Comparison of ENCODE assay signal across 9 mouse cellular contexts in genomic region chr11:101697156-101697861, GRCm38 (mm10). TPM values are rescaled to one million over a fixed set of nuclear protein-coding genes. Genes with fewer than 3 reads are reported as not detected.
DNase-seq lines count a peak whose midpoint lies in the region; ATAC-seq and TF ChIP-seq lines count a peak whose summit lies in the region.
"Had no signal": no experiment of that assay in that cellular context is flagged by ENCODE, and none has a peak within 500 bp of the region (broad histone marks: within the 10 kb centered on the region; RNA-seq: fewer than 3 reads in every experiment).

No protein-coding gene starts in this region.

- no peak for TF ChIP-seq CTCF in kidney, adult 2 months (conservative IDR thresholded peaks at IDR 0.05; ENCODE audit: insufficient read depth, insufficient read length, low read depth, low read length)

- no peak overlapping the region for H3K4me3 ChIP-seq in kidney, embryonic 15.5 days (replicated peaks)
- no peak overlapping the region for H3K4me3 ChIP-seq in kidney, adult 2 months (ENCODE audit: insufficient read depth, low read depth, low read length)
- no peak overlapping the region for H3K4me3 ChIP-seq in stomach, embryonic 15.5 days (replicated peaks)

- H3K4me2 ChIP-seq in kidney, embryonic 15.5 days, result no peak overlapping the region
- no peak overlapping the region for H3K4me2 ChIP-seq in stomach, embryonic 15.5 days

- no peak for ATAC-seq in kidney, embryonic 15.5 days (replicated peaks; ENCODE audit: low FRiP score)
- ATAC-seq in stomach, embryonic 15.5 days (ENCODE audit: insufficient read depth, low FRiP score, low read depth), result no peak

- no peaks in the 10 kb centered on the region for H3K36me3 ChIP-seq in kidney, embryonic 15.5 days
- no peaks in the 10 kb centered on the region for H3K36me3 ChIP-seq in kidney, adult 2 months (ENCODE audit: control insufficient read depth, insufficient read depth, low read length)
- H3K36me3 ChIP-seq in stomach, embryonic 15.5 days, result no peaks in the 10 kb centered on the region

- peak overlapping the region; percentile 74 for H3K27ac ChIP-seq in kidney, embryonic 15.5 days
- H3K27ac ChIP-seq in kidney, adult 2 months (ENCODE audit: insufficient read depth, low read depth, low read length), result no peak overlapping the region
- H3K27ac ChIP-seq in stomach, embryonic 15.5 days, result peak overlapping the region; percentile 80

- H3K9me3 ChIP-seq in kidney, embryonic 15.5 days (replicated peaks), result no peaks in the 10 kb centered on the region
- no peaks in the 10 kb centered on the region for H3K9me3 ChIP-seq in stomach, embryonic 15.5 days

- H3K9ac ChIP-seq in kidney, embryonic 15.5 days, result no peak overlapping the region
- no peak overlapping the region for H3K9ac ChIP-seq in stomach, embryonic 15.5 days

- 94% methylated on average over 9 of the region's 9 CpGs for WGBS in kidney, embryonic 15.5 days
- 94% methylated on average over 9 of the region's 9 CpGs for WGBS in kidney, adult 2 months
- 88% methylated on average over 9 of the region's 9 CpGs for WGBS in stomach, embryonic 15.5 days

- H3K27me3 ChIP-seq in kidney, embryonic 15.5 days, result no peaks in the 10 kb centered on the region
- no peaks in the 10 kb centered on the region for H3K27me3 ChIP-seq in kidney, adult 2 months (replicated peaks; ENCODE audit: control insufficient read depth, insufficient read depth, low read length)
- no peaks in the 10 kb centered on the region for H3K27me3 ChIP-seq in stomach, embryonic 15.5 days (replicated peaks)

- DNase-seq in kidney, adult 2 months, result no peak
- peak; percentile 74 for DNase-seq in c-Kit-positive CD71-positive TER-119-negative erythroid progenitor cells, embryonic 14.5 days (ENCODE audit: low read depth)
- DNase-seq in induced T-regulatory cell, adult 2 months (ENCODE audit: low read depth), result peak; percentile 40
- DNase-seq in retina, embryonic 14.5 days (ENCODE audit: low spot score), result no peak
- DNase-seq in embryo, embryonic 10 days (ENCODE audit: low spot score), result no peak
- DNase-seq in Muller cell, postnatal 12 days (ENCODE audit: inconsistent ontology term), result no peak
- DNase-seq: right cerebral cortex, postnatal 25 days had no signal

- TF ChIP-seq POLR2A in kidney, adult 2 months (IDR thresholded peaks at IDR 0.05; ENCODE audit: low read depth, low read length), result no peak

- H3K4me1 ChIP-seq in kidney, embryonic 15.5 days, result peaks cover 32% of the 10 kb centered on the region
- H3K4me1 ChIP-seq in kidney, adult 2 months (ENCODE audit: control insufficient read depth, insufficient read depth, low read length), result peaks cover 6% of the 10 kb centered on the region; the same call in 1 of the 2 replicates
- peaks cover 26% of the 10 kb centered on the region for H3K4me1 ChIP-seq in stomach, embryonic 15.5 days

RNA-seq across cellular contexts. Expression of gene Arl4d, which starts 32.0 kb away (rescaled TPM):
- 3.9 and 4.1 TPM in 2 replicates for polyA plus RNA-seq in kidney, embryonic 15.5 days (2015; fragmentation: Nextera tagmentation; extraction: Ambion mirVana)
- 23.1 and 27.2 TPM in 2 replicates for polyA plus RNA-seq in kidney, adult 2 months (2012; rRNA removed)
- 7.6 and 7.7 TPM in 2 replicates for polyA plus RNA-seq in stomach, embryonic 15.5 days (2015; fragmentation: Nextera tagmentation; extraction: Ambion mirVana)

RNA-seq across cellular contexts. Expression of gene Dhx8, which starts 35.4 kb away (rescaled TPM):
- polyA plus RNA-seq in kidney, embryonic 15.5 days (2015; fragmentation: Nextera tagmentation; extraction: Ambion mirVana), result 32.3 and 36.1 TPM in 2 replicates
- 9.8 and 10.6 TPM in 2 replicates for polyA plus RNA-seq in kidney, adult 2 months (2012; rRNA removed)
- polyA plus RNA-seq in stomach, embryonic 15.5 days (2015; fragmentation: Nextera tagmentation; extraction: Ambion mirVana), result 27.4 and 28.1 TPM in 2 replicates

Comparison
In these comparisons a context has a peak if more than half of its experiments do, and no peak if none do; other contexts are left out.
1. DNase-seq: peak in c-Kit-positive CD71-positive TER-119-negative erythroid progenitor cells, embryonic 14.5 days (single experiment) and induced T-regulatory cell, adult 2 months (single experiment); none in kidney, adult 2 months (single experiment), retina, embryonic 14.5 days (single experiment), embryo, embryonic 10 days (single experiment) and Muller cell, postnatal 12 days (single experiment).